Mouse (Mus musculus) ES-E14 (cell line): ENCODE measurements around the gene Adarb2. TPM values are rescaled to one million over a fixed set of nuclear protein-coding genes. Genes with fewer than 3 reads are reported as not detected.

Experiments
- DNase-seq: peaks from one replicate; pipeline ENCODE4 v3.0.0-alpha.2; 2013; ENCODE audit warnings: low read depth, low spot score
- H3K27ac ChIP-seq: 2 replicates; pipeline ENCODE4 v1.5.1; 2012; ENCODE audit warnings: low read depth, mild to moderate bottlenecking, low read length, moderate library complexity, mixed read lengths; ENCODE audit not compliant: poor library complexity, insufficient read depth, severe bottlenecking
- H3K36me3 ChIP-seq: 2 replicates; pipeline ENCODE4 v1.6.1; 2012; ENCODE audit warnings: mild to moderate bottlenecking, low read length, moderate library complexity, mixed read lengths; ENCODE audit not compliant: control insufficient read depth, poor library complexity, insufficient read depth, severe bottlenecking
- H3K4me1 ChIP-seq, 2 experiments: fragments of 150-350 bp in 1 of 2; sonication (generic) in 1 of 2; 2 replicates each; pipeline ENCODE4 v1.6.1; 2012; ENCODE audit warnings: low read length in 2 of 2, mild to moderate bottlenecking in 1 of 2, mixed read lengths in 1 of 2; ENCODE audit not compliant: control insufficient read depth in 2 of 2, insufficient read depth in 2 of 2, poor library complexity in 1 of 2
- H3K4me3 ChIP-seq, 2 experiments: fragments of 150-350 bp in 1 of 2; sonication (generic) in 1 of 2; 2 replicates each; pipeline ENCODE4 v1.5.1; 2012; ENCODE audit warnings: low read length in 2 of 2, low read depth in 1 of 2, mild to moderate bottlenecking in 1 of 2, mixed read lengths in 1 of 2; ENCODE audit not compliant: insufficient read depth in 1 of 2, poor library complexity in 1 of 2, severe bottlenecking in 1 of 2
- H3K9ac ChIP-seq: 2 replicates; pipeline ENCODE4 v1.6.1; 2012; ENCODE audit warnings: low read depth, mild to moderate bottlenecking, low read length, mixed read lengths; ENCODE audit not compliant: poor library complexity, insufficient read depth, severe bottlenecking
- H3K9me3 ChIP-seq: fragments of 150-350 bp; sonication (generic); 2 replicates; pipeline ENCODE4 v1.6.1; 2012; ENCODE audit warnings: low read depth, mild to moderate bottlenecking, low read length; ENCODE audit not compliant: control insufficient read depth, insufficient read depth
- CHD2 ChIP-seq: IDR thresholded peaks from 2 replicates; pipeline ENCODE4 v1.6.1; 2014; ENCODE audit warnings: mild to moderate bottlenecking, low read depth, low read length, inconsistent platforms
- HCFC1 ChIP-seq: IDR thresholded peaks from 2 replicates; pipeline ENCODE4 v1.6.1; 2012; ENCODE audit warnings: low read length, inconsistent platforms, borderline replicate concordance; ENCODE audit not compliant: insufficient read depth
- MAFK ChIP-seq: IDR thresholded peaks from 2 replicates; pipeline ENCODE4 v1.6.1; 2014; ENCODE audit warnings: mild to moderate bottlenecking, low read depth, low read length, inconsistent platforms; ENCODE audit not compliant: insufficient read depth
- ZC3H11A ChIP-seq: IDR thresholded peaks from 2 replicates; pipeline ENCODE4 v1.6.1; 2012; ENCODE audit warnings: low read depth, mild to moderate bottlenecking, inconsistent platforms, low read length, borderline replicate concordance
- ZNF384 ChIP-seq: IDR thresholded peaks from 2 replicates; pipeline ENCODE4 v1.6.1; 2012; ENCODE audit warnings: low read depth, low read length, inconsistent platforms
- in situ Hi-C, 2 experiments: fragments of 600-800 bp; cut with MboI; formaldehyde crosslinking; loops; one replicate each; pipeline ENCODE4 v1.15.1; 2025; ENCODE audit warnings: low sequenced_read_pairs in 2 of 2, inconsistent platforms in 1 of 2; ENCODE audit not compliant: unreplicated experiment in 2 of 2
- total RNA-seq: library from RNA; depleted of rRNA; stranded (reverse); fragments of 300-350 nt; gene quantifications from 2 replicates; pipeline ENCODE4 v1.2.3, GENCODE M21; 2012

Adarb2 gene
- total RNA-seq, 1 experiment = 0.27 TPM

- Histone ChIP-seq H3K9me3 (no peaks in the 10 kb centered on the region), H3K4me3 (no peak overlapping the region), H3K9ac (no peak overlapping the region), H3K36me3 (no peaks in the 10 kb centered on the region), H3K27ac (no peak overlapping the region), H3K4me1 (no peaks in the 10 kb centered on the region)
- DNase-seq = no peak
- in situ Hi-C loops = no loop called here
- TF ChIP-seq MAFK = no peak
- no peak for TF ChIP-seq HCFC1
- no peak for TF ChIP-seq ZC3H11A
- no peak for TF ChIP-seq ZNF384
- no peak for TF ChIP-seq CHD2
Observed at GRCm38 (mm10) chr13:8439188-8439835, 236.6 kb downstream of the Adarb2 start.

GRCm38 (mm10) chr13:8445415-8445814 is 242.7 kb downstream of the Adarb2 start:
- in situ Hi-C loops = no loop called here
- DNase-seq = no peak
- Histone ChIP-seq H3K27ac (no peak overlapping the region), H3K9me3 (no peaks in the 10 kb centered on the region), H3K9ac (no peak overlapping the region), H3K36me3 (no peaks in the 10 kb centered on the region), H3K4me1 (no peaks in the 10 kb centered on the region), H3K4me3 (no peak overlapping the region)
- TF ChIP-seq ZC3H11A = no peak
- TF ChIP-seq CHD2 = no peak
- no peak for TF ChIP-seq ZNF384
- TF ChIP-seq HCFC1 = no peak

GRCm38 (mm10) chr13:8448192-8448879 is 245.7 kb downstream of the Adarb2 start:
- Histone ChIP-seq H3K36me3 (no peaks in the 10 kb centered on the region), H3K27ac (no peak overlapping the region), H3K4me3 (no peak overlapping the region), H3K9me3 (no peaks in the 10 kb centered on the region), H3K4me1 (no peaks in the 10 kb centered on the region), H3K9ac (no peak overlapping the region)
- in situ Hi-C loops = no loop called here
- no peak for DNase-seq
- no peak for TF ChIP-seq MAFK
- TF ChIP-seq ZNF384 = no peak
- no peak for TF ChIP-seq HCFC1
- TF ChIP-seq CHD2 = no peak
- no peak for TF ChIP-seq ZC3H11A

GRCm38 (mm10) chr13:8451581-8451980 is 248.9 kb downstream of the Adarb2 start:
- H3K4me3 ChIP-seq = no peak overlapping the region
- DNase-seq = no peak
- H3K9me3 ChIP-seq = no peaks in the 10 kb centered on the region
- TF ChIP-seq HCFC1 = no peak
- TF ChIP-seq MAFK = no peak
- no peak for TF ChIP-seq ZNF384
- H3K27ac ChIP-seq = no peak overlapping the region
- no peaks in the 10 kb centered on the region for H3K4me1 ChIP-seq
- H3K9ac ChIP-seq = no peak overlapping the region
- in situ Hi-C loops = no loop called here
- H3K36me3 ChIP-seq = no peaks in the 10 kb centered on the region

GRCm38 (mm10) chr13:8456886-8457285 is 254.2 kb downstream of the Adarb2 start:
- DNase-seq = no peak
- in situ Hi-C loops = no loop called here
- TF ChIP-seq ZC3H11A (no peak), HCFC1 (no peak), MAFK (no peak), CHD2 (no peak), ZNF384 (no peak)
- no peak overlapping the region for H3K27ac ChIP-seq
- no peaks in the 10 kb centered on the region for H3K36me3 ChIP-seq
- H3K4me1 ChIP-seq = no peaks in the 10 kb centered on the region
- no peak overlapping the region for H3K4me3 ChIP-seq
- no peak overlapping the region for H3K9ac ChIP-seq
- no peaks in the 10 kb centered on the region for H3K9me3 ChIP-seq
